Mouse (Mus musculus) liver, embryonic 18 days (tissue): ENCODE results near the gene Gpr15. TPM values are rescaled to one million over a fixed set of nuclear protein-coding genes. Genes with fewer than 3 reads are reported as not detected.

Experiments used
- polyA plus RNA-seq: library from polyadenylated mRNA; depleted of rRNA; stranded (reverse); fragments of >200 nt; gene quantifications from 2 replicates; pipeline ENCODE4 v1.2.3, GENCODE M21; 2012; rRNA removed

The Gpr15 gene
- polyA plus RNA-seq, result 0.14 and 0.16 TPM in 2 replicates

DNA sequence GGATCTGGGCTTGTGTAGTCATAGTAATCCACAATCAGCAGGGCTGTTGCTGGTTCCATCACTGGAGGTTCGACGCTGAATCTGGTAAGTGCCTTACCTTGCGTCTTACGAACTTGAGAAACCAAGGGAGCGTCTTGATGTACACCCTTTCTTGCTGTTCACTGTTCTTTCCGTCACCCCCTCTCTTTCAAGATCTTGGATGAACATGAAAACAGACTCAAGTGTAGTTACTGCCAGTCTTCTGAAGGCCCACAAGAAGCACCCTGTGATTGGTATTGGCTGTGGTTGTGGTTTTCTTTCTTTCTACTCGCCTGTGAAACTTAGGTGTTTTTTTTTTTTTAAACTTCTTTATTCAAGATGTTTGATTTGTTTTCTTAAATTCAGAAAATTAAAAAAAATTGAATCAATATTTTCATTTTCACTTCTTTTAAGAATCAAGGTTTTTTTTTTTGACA lies at the start of gene Gpr15:
TSS of gene Gpr15 (minus strand) at position 405 of the 455 bp plus-strand sequence.

DNA sequence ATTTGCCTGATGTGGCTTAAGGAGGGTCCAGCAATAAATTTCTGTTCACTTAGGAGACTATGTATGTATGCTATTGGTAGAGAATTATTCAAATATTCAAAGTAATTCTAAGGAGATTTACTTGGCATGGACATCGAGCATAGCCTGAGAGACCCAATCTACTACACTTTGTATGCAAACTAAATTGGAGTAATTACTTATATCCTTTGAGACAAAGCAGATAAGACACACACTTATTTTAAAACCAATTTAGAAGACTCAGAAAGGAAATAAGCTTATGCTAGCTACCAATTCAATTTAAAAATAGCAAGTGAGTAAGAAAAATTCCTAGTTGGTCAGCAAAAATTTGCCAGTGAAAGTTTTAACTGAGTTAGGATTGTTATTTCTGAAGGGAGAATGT lies 44.2 kb upstream of the Gpr15 start, which contains the start of gene Olfr172:
TSS of gene Olfr172 (minus strand) at position 101 of the 400 bp plus-strand sequence.

GRCm38 (mm10) chr16:58727477-58728131 lies 8.7 kb upstream of the Gpr15 start, which contains the start of gene Cldnd1:
Cldnd1 (plus strand) TSS chr16:58727910.

GRCm38 (mm10) chr16:58669917-58670630 lies 48.8 kb downstream of the Gpr15 start, which contains the start of gene Cpox:
Cpox (plus strand) TSS chr16:58670292.

Other genes starting within 250 kb of the Gpr15 start
- gene St3gal6, start 194.8 kb downstream of the Gpr15 start, polyA plus RNA-seq, result 6.7 and 7.3 TPM in 2 replicates
- gene Gm813, start 102.1 kb downstream of the Gpr15 start, polyA plus RNA-seq, result not detected in 2 replicates
- gene E330017A01Rik, start 80.3 kb downstream of the Gpr15 start, polyA plus RNA-seq, result not detected in 2 replicates
- gene Cpox, start 48.8 kb downstream of the Gpr15 start, polyA plus RNA-seq, result 157 and 174 TPM in 2 replicates
- 16.7 and 17.5 TPM in 2 replicates for gene Cldnd1, start 8.8 kb upstream of the Gpr15 start, polyA plus RNA-seq
- gene Olfr172, start 44.1 kb upstream of the Gpr15 start, polyA plus RNA-seq, result not detected in 2 replicates
- gene Olfr173, start 81.2 kb upstream of the Gpr15 start, polyA plus RNA-seq, result not detected in 2 replicates
- not detected in 2 replicates for gene Olfr175-ps1, start 107.7 kb upstream of the Gpr15 start, polyA plus RNA-seq
- not detected in 2 replicates for gene Olfr177, start 155.7 kb upstream of the Gpr15 start, polyA plus RNA-seq
- gene Olfr178, start 173.0 kb upstream of the Gpr15 start, polyA plus RNA-seq, result not detected in 2 replicates
- gene Olfr181, start 209.7 kb upstream of the Gpr15 start, polyA plus RNA-seq, result not detected in 2 replicates
- not detected in 2 replicates for gene Olfr180, start 210.3 kb upstream of the Gpr15 start, polyA plus RNA-seq